8 mouse cellular contexts compared by ENCODE assay signal in the genomic region with DNA sequence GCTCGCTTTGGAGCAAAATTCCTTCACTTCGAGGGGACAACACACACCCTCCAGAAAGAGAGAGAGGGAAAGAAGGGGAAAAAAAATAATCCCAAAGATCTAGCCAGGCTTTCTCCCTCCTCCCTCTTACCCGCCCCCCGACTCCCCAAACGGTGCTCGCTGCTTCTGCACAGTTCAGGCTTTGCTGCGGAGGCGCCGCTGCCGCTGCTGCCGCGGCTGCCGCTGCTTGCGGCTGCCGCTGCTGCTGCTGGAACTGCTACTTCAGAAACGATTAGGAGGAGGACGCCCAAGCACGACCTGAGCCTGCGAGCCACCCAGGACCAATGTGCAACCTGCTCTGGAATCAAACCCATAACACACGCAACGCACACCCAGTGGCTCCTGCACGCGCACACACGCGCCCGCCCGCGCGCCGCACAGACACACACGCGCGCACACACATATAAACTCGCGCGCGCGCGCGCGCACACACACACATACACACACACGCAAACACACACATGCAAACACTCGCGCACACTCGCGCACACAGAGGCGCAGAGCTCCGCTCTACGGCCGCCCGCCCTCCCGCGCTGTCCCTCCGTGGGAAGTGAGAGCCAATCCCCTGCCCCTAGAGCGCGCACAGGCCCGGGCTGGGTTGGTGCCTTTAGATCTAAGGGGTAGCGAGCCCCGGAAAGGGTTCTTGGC. TPM values are rescaled to one million over a fixed set of nuclear protein-coding genes. Genes with fewer than 3 reads are reported as not detected.
DNase-seq lines count a peak whose midpoint lies in the region; ATAC-seq and TF ChIP-seq lines count a peak whose summit lies in the region.

Gene Tenm2, minus strand, starts transcription at position 51 of the 687 bp plus-strand sequence.

- peak within 1 kb of the TSS; percentile 86 for H3K27ac ChIP-seq in embryonic facial prominence, embryonic 10.5 days (replicated peaks)
- peak within 1 kb of the TSS; percentile 98 for H3K27ac ChIP-seq in midbrain, embryonic 13.5 days

- peaks cover 51% of the 10 kb centered on the region for H3K27me3 ChIP-seq in E14TG2a.4 (ENCODE audit: insufficient read depth, low read length)
- peaks cover 53% of the 10 kb centered on the region for H3K27me3 ChIP-seq in embryonic facial prominence, embryonic 10.5 days (replicated peaks; ENCODE audit: low read depth, poor library complexity, severe bottlenecking)
- 0 out of 2 replicates have a peak, but pooled peaks cover 3% of the 10 kb centered on the region for H3K27me3 ChIP-seq in midbrain, embryonic 13.5 days

- peak within 1 kb of the TSS; percentile 86 for H3K9ac ChIP-seq in midbrain, embryonic 13.5 days (replicated peaks)

- H3K36me3 ChIP-seq in E14TG2a.4 (ENCODE audit: insufficient read depth, low read length): no peaks in the 10 kb centered on the region
- H3K36me3 ChIP-seq in embryonic facial prominence, embryonic 10.5 days (replicated peaks): no peaks in the 10 kb centered on the region
- no peaks in the 10 kb centered on the region for H3K36me3 ChIP-seq in midbrain, embryonic 13.5 days

- peaks cover 12% of the 10 kb centered on the region; the same call in 1 of the 2 replicates for H3K4me1 ChIP-seq in E14TG2a.4 (replicated peaks; ENCODE audit: low read depth, low read length)
- H3K4me1 ChIP-seq in embryonic facial prominence, embryonic 10.5 days: peaks cover 15% of the 10 kb centered on the region
- H3K4me1 ChIP-seq in midbrain, embryonic 13.5 days (replicated peaks): peaks cover 28% of the 10 kb centered on the region

- intact Hi-C loops in heart, postnatal 10 days (cut with DNase I): no loop called here

- no peak for TF ChIP-seq CTCF in E14TG2a.4 (conservative IDR thresholded peaks at IDR 0.05; ENCODE audit: low read length)

- peak; percentile 2 for DNase-seq in adrenal gland, adult 8-10 months
- peak; percentile 79 for DNase-seq in embryonic facial prominence, embryonic 10.5 days (ENCODE audit: low spot score)
- DNase-seq in heart, postnatal 10 days: peak; percentile 17 to 22
- DNase-seq in left cerebral cortex, adult 8-10 months (ENCODE audit: low spot score in 2 of 2): peak; percentile 62 to 79
- peak; percentile 77 for DNase-seq in telencephalon, adult 2 months (ENCODE audit: low read depth, low spot score)
- no peak for DNase-seq in urinary bladder, postnatal 10 days (ENCODE audit: low spot score)

- under 1% methylated on average over 59 of the region's 59 CpGs for WGBS in embryonic facial prominence, embryonic 10.5 days
- WGBS in midbrain, embryonic 13.5 days: under 1% methylated on average over 59 of the region's 59 CpGs

- peak within 1 kb of the TSS; percentile 83 for H3K4me3 ChIP-seq in E14TG2a.4 (replicated peaks; ENCODE audit: low read length)
- peak within 1 kb of the TSS; percentile 70 for H3K4me3 ChIP-seq in embryonic facial prominence, embryonic 10.5 days
- peak within 1 kb of the TSS; percentile 66 for H3K4me3 ChIP-seq in midbrain, embryonic 13.5 days (replicated peaks)

- peak; percentile 98 for ATAC-seq in midbrain, embryonic 13.5 days

- H3K9me3 ChIP-seq in E14TG2a.4 (ENCODE audit: low read length): no peaks in the 10 kb centered on the region
- no peaks in the 10 kb centered on the region for H3K9me3 ChIP-seq in embryonic facial prominence, embryonic 10.5 days
- H3K9me3 ChIP-seq in midbrain, embryonic 13.5 days: no peaks in the 10 kb centered on the region

- H3K4me2 ChIP-seq in midbrain, embryonic 13.5 days (replicated peaks): peak within 1 kb of the TSS; percentile 77

RNA-seq across cellular contexts. Expression of gene Tenm2, which starts in this region (rescaled TPM):
- total RNA-seq in adrenal gland, adult 8-10 months (2022): under 1 TPM; 0.35 to 0.77 (median 0.54) TPM
- polyA plus RNA-seq in embryonic facial prominence, embryonic 10.5 days (2016; fragmentation: Nextera tagmentation; extraction: Ambion mirVana): 1.8 and 3.7 TPM in 2 replicates
- under 1 TPM; 0.07 TPM for total RNA-seq in heart, postnatal 10 days (2021)
- 10 to 100 TPM; 89.1 to 98.1 (median 90.5) TPM for total RNA-seq in left cerebral cortex, adult 8-10 months (2022)
- 47.3 and 50.4 TPM in 2 replicates for polyA plus RNA-seq in midbrain, embryonic 13.5 days (2015; fragmentation: Nextera tagmentation; extraction: Ambion mirVana)

Comparison
In these comparisons a context has a peak if more than half of its experiments do, and no peak if none do; other contexts are left out.
1. RNA of gene Tenm2 (total RNA-seq): 89.1 to 98.1 TPM in left cerebral cortex, adult 8-10 months; 0.35 to 0.77 TPM in adrenal gland, adult 8-10 months and 0.07 TPM in heart, postnatal 10 days; every median in the first group is over 10 times any median in the second.
2. RNA of gene Tenm2 (polyA plus RNA-seq): 47.3 to 50.4 TPM in midbrain, embryonic 13.5 days; 1.8 to 3.7 TPM in embryonic facial prominence, embryonic 10.5 days; every median in the first group is over 10 times any median in the second.
3. Peak in DNase-seq in adrenal gland, adult 8-10 months; RNA of the gene not detected or under 1 TPM.
4. Peak in DNase-seq in heart, postnatal 10 days; RNA of the gene not detected or under 1 TPM.
5. Peak in every context shown above with its lines, with median percentiles within 50 percentile points of each other: H3K4me3 ChIP-seq.